Mouse (Mus musculus) skeletal muscle tissue, adult 2 months (tissue): ENCODE measurements around the gene Tbr1.

Experiments
- DNase-seq: peaks from one replicate; pipeline ENCODE4 v3.0.0-alpha.2; 2012; ENCODE audit warnings: low read depth, low spot score

The Tbr1 gene

DNA sequence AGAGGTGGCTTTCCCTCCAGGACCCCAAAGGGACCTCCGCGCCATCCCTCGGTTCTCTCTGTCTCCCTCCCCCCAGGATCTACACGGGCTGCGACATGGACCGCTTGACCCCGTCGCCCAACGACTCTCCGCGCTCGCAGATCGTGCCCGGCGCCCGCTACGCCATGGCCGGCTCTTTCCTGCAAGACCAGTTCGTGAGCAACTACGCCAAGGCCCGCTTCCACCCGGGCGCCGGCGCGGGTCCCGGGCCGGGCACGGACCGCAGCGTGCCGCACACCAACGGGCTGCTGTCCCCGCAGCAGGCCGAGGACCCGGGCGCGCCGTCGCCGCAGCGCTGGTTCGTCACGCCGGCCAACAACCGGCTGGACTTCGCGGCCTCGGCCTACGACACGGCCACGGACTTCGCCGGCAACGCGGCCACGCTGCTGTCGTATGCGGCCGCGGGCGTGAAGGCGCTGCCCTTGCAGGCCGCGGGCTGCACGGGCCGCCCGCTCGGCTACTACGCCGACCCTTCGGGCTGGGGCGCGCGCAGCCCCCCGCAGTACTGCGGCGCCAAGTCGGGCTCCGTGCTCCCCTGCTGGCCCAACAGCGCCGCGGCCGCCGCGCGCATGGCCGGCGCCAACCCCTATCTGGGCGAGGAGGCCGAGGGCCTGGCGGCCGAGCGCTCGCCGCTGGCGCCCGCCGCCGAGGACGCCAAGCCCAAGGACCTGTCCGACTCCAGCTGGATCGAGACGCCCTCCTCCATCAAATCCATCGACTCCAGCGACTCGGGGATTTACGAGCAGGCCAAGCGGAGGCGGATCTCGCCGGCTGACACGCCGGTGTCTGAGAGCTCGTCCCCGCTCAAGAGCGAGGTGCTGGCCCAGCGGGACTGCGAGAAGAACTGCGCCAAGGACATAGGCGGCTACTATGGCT is 9.0 kb downstream of the Tbr1 start:
- no peak for DNase-seq

DNA sequence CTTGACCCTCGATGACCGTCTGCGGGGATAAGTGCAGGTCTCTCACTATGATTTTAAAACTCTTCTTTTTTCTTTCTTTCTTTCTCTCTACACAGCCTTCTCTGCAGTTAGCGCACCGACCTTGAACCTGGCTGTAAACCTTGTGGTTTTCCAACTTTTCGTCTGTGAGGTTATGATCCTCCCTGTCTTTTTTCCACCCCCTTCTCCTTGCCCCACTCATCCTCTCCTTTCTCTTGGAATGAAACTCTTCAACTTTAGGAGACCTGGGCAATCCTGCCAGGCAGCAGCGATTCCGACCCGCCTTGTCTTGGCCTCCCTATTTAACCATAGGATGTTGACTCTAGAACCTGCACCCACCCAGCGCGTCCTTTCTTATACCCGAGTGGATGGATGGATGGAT is 9.8 kb downstream of the Tbr1 start:
- no peak for DNase-seq

DNA sequence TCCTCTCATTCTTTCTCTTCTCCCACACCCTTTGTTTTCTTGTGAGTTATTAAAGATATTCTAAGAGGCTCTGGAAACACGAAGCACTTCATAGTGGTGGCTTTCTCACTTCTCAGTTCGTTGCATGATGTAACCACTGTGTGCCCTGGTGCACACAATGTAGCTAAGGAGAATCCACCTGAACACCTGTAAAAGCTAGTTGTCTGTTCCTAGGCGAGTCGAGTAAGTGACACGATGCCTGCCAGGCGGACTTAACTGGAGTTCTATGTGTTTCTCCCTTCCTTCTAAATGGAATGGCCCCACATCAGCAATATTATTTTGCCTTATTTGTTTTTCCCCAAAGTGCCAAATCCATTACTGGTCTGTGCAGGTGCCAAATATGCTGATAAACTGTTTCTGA is 10.4 kb downstream of the Tbr1 start:
- DNase-seq: no peak

DNA sequence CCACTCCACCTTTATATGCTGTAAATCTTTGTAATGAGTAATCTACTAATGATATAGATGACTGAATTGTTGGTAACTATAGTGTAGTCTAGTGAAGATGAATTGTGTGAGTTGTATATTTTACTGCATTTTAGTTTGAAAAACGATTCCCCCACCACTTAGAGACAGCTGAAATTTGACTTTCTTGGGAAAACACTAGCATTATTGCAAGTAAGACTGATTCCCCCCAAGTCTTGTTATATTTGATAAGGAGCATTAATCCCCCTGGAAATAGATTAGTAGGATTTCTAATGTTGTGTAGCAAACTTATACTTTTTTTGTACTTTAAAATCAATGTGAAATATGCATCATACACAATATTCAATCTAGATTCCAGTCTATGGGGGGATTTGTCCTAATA is 10.8 kb downstream of the Tbr1 start:
- DNase-seq: no peak

DNA sequence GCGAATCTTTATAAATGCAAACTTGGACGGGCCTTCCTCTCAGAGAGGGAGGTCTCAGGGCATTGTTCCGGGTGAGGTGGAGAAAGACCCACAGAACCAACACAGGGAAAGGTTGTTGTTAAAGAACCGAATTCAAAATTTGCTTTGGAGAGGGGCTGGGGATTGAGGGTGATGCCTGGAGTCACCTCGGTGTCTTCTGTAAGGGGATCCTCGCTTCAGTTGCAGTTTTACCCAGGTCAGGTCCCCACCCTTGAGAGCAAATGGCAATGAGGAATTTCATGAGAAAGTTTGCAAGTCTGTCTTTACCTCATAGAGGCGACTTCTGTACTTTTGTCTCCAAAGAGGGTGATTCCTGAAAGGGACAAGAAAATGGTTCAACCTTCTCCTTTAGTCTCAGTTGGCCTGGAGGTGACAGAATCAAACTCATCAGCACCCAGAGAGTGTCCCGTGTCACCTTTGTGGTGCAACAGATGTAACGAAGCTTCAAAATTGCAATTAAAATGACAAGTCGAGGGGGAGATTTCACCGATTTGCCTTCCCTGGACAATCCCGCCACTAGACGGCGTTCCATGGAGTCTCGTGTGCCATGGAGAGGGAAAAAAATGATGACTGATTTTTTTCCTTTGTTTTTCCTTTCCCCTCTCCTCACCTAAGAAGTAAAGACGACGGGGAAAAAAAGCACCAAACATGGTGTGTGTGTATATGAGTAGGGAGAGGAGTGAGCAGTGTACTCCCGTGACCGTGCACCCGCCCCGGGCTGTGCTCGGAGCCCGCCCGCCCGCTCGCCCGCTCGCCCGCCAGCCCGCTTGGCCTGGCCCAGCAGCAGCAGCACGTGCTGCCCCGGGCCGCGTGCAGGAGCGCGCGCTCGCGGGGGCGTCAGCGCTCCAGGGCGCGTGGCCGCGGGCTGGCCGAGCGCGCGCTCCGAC is 12.1 kb downstream of the Tbr1 start:
- no peak for DNase-seq

DNA sequence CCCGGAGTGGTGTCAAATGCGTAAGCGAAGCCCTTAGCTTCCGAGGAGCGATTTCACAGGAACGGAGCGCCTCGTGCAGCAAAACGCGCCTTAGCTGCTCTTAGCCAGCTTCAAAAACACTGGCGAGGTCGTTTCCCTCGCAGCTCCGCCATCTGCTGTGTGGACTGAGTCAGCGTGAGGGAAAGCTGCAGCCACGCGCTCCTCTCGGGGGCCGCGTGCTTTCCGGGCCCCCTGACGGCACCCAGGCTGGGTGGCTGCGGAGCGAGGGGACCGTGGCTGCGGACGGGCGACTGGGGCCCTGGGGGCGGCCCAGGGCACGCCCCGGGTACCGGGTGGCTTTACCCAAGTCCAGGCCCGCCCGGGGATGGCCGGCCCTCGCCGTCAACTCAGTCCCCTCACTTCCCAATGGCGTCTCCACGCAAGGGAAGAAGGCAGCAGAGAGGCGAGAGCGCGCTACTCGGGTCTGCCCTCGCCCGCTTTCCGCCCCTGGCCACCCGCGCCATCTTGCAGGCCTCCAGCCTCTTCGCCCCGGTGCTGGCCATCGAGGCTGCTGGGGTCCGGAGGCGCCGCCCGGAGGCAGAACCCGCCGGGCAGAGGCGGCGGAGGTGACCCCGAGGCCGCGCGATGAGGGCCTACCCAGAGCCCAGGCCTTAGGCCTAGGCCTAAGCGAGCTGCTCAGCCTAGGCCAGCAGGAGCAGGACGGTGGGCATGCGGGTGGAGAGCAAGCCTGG is 13.0 kb downstream of the Tbr1 start:
- DNase-seq: no peak

DNA sequence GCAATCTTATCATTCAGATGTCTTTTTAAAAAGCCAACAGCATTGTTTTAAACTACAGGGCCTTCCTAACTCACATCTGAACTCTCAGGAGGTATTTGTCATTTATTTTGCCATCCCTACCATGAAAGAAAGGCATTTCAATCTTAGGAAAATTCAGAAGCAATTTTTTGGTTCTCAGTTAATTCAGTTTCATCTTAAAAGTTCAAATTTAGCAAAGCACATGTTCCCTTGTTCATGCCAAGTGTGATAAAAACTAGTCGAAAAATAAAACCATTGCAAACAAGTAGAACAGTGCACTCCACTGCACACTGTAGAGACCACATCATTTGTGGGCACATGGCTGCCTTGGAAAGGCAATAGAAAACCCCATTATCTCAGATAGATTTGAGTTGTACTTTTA is 15.5 kb downstream of the Tbr1 start:
- no peak for DNase-seq

DNA sequence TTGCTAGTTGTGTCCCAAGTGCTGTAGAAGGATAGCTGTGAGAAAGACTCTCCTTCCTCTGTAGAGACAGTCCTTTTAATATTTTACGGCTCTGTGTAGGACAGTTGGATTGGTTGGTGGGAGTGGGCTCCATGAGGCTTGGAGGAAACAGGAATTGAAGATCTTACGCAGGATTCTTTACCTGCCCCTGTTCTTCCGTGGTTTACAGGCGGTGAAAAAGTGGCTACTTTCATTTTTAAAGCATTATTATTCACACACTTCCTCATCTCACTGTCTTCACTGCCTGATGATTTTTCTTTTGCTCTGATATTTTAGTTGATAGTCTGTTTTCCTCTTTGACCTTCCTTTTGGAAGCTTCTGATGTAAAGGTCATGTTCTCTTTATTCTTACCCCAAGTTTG is 17.5 kb downstream of the Tbr1 start:
- DNase-seq: no peak

DNA sequence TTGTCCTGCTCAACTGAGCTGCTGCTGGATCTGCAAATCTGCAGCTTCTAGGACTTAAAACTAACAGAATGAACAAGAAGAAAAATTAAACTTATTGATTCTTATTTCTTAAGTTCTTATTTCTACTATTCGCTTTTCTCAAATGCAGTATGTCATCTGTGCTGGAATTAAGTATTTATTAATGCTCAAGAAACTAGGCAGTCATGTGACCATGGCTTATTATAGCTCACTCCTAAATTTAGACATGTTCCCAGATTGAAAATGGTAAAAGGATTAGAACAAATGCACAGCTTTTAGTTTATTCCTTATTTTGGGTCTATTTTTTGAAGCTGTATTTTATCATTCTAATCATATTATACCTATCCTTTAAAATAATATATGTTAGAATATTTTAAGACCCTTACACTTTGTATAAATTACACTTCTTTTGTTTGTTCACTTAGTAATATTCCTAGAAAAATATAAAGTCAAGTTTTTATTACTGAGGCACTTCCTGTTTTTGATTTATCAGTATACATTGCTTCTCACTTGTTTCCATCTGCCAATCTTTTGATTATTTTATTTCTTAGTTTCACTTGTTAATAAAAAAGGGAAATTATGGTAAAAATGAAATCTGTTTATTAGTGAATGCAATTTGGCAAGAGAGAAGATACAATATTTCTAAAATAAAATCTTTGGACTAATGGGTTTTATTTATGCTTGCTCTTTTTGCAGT is 20.9 kb downstream of the Tbr1 start:
- no peak for DNase-seq

DNA sequence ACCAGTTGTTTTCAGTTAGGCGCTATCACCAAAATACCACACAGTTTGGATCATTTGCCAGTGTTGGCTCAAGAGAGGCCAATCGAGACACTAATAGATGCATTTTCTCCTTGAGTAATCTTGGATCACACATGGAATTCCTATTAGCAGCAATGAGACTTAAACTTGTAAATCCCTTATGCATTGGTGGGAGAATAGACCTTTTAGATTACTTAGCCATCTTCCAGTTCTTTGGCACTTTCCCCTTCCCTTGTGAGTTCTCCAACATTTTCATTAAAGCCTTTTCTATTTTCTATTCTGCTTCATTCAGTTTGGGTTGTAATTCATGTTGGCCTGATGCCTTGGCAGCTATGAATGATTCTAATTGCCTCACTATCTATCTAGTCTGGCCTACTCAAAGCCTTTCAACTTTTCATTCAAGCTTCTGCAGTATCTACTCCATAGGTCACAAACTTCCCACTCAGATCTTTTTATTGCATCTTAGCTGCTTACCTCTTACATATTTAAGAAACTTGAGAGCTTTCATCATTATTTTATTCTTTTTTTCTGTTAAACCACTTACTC is 34.6 kb downstream of the Tbr1 start:
- no peak for DNase-seq
